Mouse (Mus musculus) thymus, postnatal 10 days (tissue): Measurements from ENCODE around the gene Ung.

Source experiments
- DNase-seq, 2 experiments: peaks; one replicate each; pipeline ENCODE4 v3.0.0; 2021; ENCODE audit warnings: low spot score in 2 of 2

The Ung gene

DNA sequence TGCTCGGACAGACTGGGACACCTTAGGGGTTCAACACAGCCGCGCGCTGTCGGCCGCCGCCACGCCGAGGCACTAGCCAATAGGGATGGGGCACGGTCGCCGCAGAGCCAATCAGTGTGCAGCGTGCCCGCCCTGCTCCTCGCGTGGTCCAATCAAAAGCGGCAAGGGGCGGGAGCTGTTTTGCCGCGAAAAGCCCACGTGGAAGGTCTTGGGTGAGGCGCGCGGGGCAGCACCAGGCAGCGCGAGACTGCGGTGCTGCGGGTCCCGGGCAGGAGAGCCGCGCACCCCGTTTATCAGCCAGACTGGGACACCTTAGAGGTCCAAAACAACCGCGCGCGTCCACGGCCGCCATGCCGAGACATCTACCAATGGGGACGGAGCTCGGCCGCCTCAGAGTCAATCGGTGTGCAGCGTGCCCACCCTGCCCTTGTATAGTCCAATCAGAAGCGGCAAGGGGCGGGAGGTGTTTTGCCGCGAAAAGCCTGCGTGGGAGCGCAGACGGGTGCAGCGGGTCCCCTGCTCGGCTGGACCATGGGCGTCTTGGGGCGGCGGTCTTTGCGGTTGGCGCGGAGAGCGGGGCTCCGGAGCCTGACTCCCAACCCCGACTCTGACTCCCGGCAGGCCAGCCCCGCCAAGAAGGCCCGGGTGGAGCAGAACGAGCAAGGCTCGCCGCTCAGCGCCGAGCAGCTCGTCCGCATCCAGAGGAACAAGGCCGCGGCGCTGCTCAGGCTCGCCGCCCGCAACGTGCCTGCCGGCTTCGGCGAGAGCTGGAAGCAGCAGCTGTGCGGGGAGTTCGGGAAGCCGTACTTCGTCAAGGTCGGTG, 723 bp downstream of the Ung start:
- peak; percentile 89 to 95 for DNase-seq

DNA sequence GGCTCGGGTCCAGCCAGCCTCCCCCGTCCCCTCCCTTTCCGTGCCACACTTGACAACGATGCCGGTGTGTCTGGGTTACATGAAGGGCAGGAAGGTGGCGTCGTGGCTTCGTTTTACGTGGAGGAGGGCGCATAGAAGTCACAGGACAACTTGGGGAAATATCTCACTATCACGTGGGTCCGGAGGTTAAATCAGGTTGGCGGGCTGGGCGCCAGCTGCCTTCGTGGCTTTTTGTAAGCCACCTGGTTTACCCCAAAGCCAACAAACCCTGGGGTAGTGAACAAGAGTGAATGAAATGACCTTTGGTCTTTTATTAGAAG, 1.3 kb downstream of the Ung start:
- DNase-seq: peak in 1 of 2 experiments; percentile 37

DNA sequence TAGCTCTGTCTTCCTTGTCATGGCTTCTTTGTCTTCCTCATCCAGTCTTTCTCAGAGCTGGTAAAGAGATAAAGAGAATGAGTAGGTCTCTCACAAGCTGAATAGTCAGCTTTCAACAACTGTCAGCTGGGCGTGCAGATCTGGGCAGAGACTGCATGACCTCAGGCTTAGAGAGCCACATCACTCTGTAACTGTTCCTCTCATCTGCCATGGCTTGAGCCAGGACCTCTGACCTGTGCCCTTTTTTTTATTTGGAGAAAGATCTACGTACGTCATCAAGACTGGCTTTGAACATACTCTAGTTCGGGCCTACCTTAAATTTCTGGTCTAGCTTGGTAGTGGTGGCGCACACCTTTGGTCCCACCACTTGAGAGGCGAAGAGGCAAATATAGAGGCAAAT, 2.7 kb downstream of the Ung start:
- DNase-seq: no peak

DNA sequence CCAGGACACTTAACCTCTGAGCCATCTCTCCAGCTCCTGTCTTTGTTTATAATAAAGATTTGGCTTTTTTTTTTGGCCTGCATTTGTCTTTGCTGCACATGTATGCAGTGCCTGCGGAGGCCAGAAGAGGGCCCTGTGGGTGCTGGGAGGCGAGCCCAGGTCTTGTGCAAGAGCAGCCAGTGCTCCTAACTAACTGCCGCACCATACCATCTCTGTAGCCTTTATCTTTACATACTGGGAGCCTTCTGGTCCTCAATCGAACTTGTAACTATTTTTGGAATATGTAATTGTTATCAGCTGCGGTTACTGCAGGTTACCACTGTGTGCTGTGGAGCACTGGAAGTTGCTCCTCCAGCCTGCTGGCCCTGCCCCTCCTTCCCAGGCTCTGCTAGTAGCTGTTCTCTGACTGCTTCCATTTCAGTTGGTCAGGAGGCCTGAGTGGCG, 3.9 kb downstream of the Ung start:
- DNase-seq: no peak

DNA sequence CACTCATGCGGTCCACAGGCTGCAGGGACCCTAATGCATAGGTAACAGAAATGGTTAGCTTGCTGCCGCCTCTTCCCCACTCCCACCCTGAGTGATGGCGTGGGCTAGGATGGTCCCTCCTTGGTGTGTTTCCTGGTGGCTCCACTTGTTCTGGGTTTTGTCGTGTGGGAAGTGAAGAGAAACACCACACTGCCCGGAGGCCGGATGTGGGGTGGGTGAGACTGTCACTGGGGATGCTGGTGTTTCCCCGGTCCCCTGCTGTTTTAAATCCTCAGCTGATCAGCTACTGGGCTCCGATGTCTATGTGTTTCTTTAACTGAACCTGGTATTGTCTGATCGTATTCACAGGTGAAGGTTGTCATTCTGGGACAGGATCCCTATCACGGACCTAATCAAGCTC, 5.3 kb downstream of the Ung start:
- DNase-seq: no peak

DNA sequence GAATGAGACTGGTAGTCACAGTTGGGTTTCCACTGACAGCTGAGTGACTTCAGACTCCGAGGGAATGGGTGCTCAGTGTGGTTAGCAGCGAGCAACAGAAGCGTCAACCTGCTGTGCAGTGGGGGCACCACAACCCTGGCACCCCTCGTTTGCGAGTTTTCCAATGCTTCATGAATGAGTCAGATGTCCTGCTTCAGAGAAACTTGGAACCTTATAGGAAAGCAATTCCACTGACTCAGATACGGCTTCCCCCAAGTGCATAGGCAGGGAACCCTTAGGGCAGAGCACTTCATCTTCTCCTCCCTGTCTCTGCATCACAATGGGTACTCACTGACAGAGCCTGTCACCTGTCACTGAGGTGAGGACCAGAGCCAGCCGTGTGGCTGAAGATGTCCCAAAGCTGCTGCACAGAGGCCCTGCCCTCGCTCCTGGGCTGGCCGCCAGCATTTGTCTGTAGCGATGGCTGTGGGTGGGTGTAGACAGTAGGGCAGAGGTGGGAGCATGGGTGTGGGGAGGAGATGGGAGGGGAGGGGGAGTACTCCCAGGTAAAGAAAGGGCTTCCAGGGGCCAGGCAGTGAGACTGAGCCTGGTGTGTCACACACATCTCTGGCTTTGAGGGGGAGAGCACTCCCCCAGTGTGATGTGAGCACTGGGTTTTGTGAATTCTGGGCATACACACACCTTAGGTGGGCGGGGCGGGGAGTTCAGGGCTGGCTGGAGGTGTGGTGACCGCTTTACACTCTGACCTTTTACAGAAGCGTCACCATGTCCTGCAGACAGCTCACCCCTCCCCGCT, 7.5 kb downstream of the Ung start:
- DNase-seq: no peak

GRCm38 (mm10) chr5:114138277-114139164, 8.3 kb downstream of the Ung start:
- DNase-seq: no peak

DNA sequence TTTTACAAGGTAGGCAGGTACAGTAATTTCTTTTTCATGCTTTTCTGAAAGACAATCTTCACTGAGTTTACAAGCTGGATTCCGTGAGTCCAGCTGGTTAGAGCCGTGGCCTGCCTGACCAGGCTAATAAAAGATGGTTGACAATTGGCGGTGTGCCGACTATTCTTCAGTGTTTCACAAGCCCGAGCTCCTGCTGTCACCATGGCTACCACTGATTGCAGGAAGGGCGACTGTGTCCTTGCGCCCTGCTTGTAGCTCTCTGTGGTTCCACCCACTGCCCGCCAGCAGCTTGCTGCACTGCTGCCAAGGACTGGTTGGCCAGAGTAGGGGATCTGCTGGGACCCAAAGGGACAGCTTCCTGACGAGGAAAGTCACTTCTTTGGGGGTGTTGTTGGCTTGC, 9.0 kb downstream of the Ung start:
- DNase-seq: no peak

GRCm38 (mm10) chr5:114146028-114146888, 16.1 kb downstream of the Ung start, which contains the start of gene Acacb:
TSS of gene Acacb (plus strand) at chr5:114146535.
- DNase-seq: no peak

- no peak for DNase-seq
Observed at GRCm38 (mm10) chr5:114147043-114147972, 17.1 kb downstream of the Ung start.

DNA sequence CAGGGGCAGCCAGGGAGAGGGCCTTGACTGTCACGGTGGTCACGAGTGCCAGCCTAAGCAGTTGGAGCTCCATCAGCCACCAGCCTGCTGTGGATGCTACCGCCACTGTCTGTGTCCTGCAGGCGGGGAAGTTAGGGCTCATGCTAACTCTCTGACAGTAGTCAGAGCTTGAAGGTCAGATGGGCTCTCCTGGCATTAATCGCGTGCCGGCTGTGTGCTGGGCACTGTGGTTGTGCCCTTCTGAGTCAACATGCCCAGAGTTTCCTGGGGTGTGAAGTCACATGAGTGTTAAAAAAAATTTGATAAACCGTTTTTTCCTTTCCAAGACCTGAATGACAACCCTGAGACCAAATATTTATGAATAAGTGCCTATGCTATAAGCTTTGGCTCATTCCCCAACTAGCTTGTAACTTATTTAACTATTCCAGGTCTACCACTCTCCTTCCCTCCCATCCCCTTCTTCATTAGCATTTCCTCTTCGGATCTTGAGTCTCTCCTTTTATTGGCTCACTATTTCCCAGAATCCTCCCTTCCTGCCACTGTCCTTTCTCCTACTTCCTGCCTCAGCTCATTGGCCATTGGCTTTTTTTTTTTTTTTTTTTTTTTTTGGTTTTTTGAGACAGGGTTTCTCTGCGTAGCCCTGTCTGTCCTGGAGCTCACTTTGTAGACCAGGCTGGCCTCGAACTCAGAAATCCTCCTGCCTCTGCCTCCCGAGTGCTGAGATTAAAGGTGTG, 22.3 kb downstream of the Ung start:
- no peak for DNase-seq

DNA sequence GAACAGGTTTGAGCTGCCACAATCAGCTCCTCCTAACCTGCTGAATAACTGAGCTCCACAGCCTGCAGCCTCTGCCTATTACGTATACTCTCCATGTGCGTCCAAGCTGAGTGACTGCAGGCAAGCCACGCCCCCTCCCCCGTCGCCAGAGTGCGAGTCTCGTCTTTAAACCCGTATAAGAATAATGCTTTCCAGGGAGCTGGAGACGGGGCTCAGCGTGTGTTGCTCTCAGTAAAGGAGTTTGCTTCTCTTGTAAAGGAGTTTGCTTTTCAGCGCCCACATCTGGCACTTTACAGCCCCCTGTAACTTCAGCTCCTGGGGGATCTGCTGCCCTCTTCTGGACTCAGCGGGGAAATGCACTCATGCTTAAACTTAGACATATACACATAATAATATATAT, 23.3 kb downstream of the Ung start:
- DNase-seq: no peak

DNA sequence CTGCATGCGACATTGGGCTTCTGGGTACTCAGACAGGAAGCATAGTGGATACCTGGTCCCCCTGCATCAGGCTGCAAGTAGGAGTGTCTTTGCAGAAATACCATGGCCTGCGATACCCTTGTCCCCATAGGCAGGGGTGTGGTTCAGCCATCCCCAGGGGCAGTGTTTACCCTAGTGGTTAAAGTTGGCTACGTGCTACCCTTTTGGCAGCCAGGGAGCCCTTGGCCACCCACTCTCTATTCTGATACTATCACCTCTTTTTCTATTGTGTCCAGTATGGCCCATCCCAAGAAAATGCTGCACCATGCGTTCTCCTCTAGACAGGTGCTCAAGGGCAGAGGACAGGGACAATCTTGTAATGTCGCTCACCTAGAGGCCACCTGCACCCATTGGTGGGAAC, 24.6 kb downstream of the Ung start:
- no peak for DNase-seq

DNA sequence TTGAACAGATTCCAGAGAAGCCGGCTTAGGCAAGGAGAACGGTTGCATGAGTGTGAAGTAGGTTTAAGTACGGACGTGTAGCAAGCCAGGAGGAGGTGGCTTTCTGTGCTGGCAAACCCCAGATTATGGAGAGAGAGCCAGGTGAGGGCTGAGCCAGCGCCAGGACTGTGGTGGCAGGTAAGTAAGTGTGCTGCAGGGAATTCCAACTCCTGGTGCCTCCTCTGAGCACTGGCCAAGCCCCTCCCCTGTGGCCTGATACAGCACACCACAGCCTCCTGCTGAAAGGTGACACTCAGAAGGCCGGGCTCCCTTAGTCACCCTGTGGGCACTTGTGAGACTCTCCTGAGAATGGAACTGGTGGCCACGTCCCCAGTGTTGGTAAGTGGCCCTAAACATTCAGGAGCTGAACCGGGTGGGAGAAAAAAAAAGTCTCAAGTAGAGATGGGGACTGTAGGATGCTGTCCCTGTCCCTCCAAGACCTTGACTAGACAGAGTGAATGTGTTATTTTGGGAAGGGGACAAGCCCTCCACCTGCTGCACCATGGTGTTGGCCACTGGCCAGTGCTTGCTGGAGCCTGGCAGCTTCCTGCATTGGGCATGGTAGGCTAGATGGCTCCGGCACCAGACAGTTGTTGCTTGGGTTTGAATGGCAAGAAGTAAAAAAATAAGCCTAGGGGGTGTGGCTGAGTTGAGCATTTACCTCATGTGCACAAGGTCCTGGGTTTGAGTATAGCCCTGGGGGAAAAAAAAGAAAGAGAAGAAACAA, 25.2 kb downstream of the Ung start:
- no peak for DNase-seq

DNA sequence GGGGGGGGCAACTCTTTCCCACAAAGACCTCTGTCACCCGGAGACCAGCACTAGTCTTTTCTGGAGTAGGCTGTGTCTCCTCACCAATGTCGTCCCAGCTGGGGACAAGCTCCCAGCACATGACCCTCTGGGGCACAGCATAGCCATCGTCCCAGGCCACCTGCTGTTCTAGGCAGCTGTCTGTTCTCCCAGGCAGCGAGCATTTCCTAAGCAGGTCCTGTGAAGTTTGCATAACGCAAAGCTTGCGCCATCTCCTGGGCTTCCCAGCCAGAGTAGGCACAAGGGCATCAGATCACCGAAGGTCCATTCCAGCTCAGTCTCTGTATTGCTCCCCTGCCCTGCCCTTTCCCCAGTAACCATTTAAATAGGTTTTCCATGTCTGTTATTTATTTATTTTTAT, 27.1 kb downstream of the Ung start:
- no peak for DNase-seq

- DNase-seq: no peak
Observed at GRCm38 (mm10) chr5:114161424-114161823, 31.2 kb downstream of the Ung start.

DNA sequence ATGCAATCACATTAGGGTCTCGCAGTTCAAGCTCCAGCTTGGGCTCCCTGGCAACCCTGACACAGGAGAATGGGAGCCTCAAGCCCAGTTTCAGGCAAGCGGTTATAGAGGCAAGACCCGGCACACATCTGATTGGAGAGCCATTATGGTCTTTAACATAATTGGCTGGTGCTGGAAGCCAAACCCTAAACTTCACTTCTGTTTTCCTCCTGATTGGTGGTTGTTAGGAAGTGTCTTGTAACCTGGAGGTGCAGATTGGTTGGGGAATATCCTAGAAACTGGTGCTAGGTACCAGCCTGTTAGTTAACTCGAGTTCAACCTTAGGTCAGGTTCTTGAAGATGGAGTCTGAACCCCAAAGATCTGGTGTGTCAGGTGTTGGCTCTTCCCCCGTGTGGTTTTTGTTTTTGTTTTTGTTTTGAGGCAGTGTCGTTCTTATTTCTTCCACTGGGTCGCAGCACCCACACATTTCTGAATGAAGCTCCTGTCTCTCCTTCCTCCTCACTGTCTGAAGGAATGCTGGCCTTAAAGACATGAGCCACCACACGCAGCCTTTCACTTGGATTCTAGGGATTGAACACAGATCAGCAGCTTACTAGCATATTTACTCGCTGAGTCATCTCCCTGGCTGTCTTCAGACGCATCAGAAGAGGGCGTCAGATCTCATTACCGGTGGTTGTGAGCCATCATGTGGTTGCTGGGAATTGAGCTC, 32.1 kb downstream of the Ung start:
- no peak for DNase-seq

- DNase-seq: no peak
Observed at GRCm38 (mm10) chr5:114163117-114163696, 33.0 kb downstream of the Ung start.
